Mouse (Mus musculus): ENCODE measurements around the gene Kif26b.

Kif26b gene

DNA sequence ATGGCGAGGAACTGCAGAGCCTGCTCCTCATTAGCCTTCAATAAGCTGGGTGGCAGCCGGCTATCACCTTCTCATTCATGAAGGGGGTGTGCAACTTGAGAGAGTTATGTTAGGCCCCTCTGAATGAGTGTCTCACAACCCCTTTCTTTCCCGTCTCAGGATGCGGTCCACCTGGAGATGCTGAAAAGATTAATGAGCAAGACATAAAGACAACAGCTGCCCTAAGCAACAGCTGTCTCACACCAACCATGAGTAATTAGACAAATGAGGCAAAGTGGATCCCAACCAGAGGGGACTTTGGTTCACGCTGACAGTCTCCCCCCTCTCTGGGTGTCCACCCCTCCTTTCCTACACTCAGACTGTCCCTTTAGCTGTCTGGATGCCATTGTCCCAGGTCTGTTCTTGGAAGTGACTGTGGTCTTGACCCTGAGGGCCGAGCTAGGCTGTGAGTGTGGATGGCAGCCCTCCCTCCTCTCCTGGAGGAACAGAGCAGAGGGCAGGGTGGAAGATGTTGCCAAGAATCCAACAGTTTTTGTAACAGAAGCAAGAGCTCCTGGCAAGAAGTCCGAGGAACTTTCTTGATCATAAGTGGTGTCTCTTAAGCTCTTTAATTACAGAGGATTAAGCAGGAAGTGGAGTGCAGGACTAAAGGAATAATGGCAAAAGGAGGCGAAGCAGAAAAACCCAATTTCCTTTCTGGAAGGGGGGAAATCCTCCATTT, 331.9 kb downstream of the Kif26b start:
- peak; percentile 70 for DNase-seq

- peak; percentile 17 for DNase-seq
Observed at GRCm38 (mm10) chr1:178861392-178861762, 332.5 kb downstream of the Kif26b start.

DNA sequence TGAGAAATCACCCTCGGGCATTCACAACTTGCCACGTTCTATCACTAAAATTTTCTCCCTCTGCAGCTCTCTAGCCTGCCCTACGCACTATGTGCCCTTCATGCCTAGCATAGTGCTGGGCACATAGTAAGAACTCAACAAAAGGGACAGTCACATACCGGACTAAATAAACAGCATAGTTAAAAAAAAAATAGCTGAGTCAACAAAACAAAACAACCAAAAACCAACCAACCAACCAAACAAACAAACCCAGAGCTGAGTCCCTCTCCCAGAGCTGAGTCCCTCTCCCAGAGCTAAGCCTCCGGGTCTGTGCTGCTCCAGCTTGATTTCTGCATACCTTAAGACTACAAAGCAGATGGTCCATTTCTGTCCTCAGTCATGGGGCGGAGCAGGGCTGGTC, 334.8 kb downstream of the Kif26b start:
- no peak for DNase-seq

GRCm38 (mm10) chr1:178864297-178864696, 335.4 kb downstream of the Kif26b start:
- DNase-seq: no peak

GRCm38 (mm10) chr1:178866757-178867156, 337.8 kb downstream of the Kif26b start:
- DNase-seq: no peak

- no peak for DNase-seq
Observed at GRCm38 (mm10) chr1:178871055-178871454, 342.1 kb downstream of the Kif26b start.

DNA sequence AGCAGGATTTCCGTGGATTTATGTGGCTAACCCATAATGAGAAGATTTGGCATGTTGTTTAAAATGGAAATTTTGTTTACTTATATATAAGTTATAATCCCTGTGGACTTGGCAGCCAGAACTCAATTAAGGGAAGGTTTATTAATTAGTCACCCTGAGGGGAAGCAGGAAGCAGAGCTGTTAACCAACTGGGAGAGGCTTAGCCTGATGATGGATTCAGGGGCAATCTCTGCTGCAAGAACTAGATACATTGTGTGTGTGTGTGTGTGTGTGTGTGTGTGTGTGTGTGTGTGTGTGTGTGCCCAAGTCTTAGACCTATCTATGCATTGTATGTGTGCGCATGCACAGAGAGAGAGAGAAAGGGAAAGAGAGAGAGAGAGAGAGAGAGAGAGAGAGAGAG, 348.0 kb downstream of the Kif26b start:
- DNase-seq: no peak

DNA sequence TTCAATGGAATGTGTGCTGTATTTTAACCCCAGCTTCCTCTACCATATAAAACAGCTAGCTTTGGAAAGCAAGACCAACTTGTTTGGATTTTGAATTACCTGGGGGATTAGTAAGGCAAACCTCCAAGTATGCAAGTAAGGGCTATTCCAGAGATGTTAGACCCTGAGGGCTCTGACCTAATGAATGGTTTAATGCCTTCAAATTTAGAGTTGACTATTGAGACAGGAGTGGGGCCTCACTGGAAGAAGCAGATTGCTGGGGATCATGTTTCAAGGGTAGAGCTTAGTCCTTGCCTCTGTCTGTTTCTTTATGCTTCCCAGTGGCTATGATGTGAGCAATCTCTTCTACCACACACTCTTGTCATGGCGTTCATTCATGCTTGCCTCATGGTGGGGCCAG, 349.8 kb downstream of the Kif26b start:
- DNase-seq: no peak

GRCm38 (mm10) chr1:178880905-178881304, 352.0 kb downstream of the Kif26b start:
- peak; percentile 78 for DNase-seq

GRCm38 (mm10) chr1:178886671-178887070, 357.7 kb downstream of the Kif26b start:
- DNase-seq: no peak

DNA sequence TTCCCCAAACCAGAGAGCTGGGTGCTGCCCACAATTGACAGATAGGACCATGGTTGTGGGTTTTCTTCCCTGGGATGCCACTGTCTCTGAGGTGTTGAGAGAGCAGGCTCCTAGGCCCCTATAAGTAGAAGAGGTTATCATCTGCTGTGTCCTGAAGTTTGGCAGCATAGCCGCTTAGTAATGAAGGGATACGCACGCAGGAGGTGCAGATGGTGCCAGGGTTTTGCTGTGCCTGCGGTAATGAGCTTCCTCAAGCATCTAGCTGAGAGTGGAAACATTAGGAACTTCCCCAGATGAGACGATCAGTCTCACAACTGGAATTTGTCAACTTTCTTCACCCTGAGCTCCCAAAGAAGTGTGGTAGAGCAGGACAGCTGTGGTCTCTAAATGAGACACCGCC, 363.5 kb downstream of the Kif26b start:
- no peak for DNase-seq

- DNase-seq: peak; percentile 72
Observed at GRCm38 (mm10) chr1:178893229-178894080, 364.5 kb downstream of the Kif26b start.

- DNase-seq: no peak
Observed at GRCm38 (mm10) chr1:178894081-178894401, 365.1 kb downstream of the Kif26b start.

DNA sequence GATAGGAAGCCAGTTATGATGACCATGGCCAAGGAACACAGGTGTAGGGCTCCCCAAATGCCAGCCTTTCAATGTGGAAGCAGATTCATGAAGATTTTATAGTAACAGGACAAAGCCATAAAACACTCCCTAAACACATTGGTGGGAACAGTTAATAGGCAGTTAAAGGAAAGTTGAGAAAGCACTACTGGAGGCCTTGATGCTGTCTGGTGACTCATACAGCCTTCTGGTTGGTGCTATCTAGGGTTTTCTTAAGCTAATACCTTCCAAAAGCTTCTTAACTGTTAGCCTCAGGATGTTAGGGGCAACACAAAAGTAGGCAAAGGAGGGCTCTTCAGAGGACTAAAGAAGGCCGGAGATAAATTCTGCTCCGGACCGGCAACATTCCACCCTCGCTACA, 366.7 kb downstream of the Kif26b start:
- no peak for DNase-seq

GRCm38 (mm10) chr1:178910951-178911350, 382.0 kb downstream of the Kif26b start:
- peak; percentile 75 for DNase-seq

GRCm38 (mm10) chr1:178912936-178913716, 384.2 kb downstream of the Kif26b start:
- no peak for DNase-seq

DNA sequence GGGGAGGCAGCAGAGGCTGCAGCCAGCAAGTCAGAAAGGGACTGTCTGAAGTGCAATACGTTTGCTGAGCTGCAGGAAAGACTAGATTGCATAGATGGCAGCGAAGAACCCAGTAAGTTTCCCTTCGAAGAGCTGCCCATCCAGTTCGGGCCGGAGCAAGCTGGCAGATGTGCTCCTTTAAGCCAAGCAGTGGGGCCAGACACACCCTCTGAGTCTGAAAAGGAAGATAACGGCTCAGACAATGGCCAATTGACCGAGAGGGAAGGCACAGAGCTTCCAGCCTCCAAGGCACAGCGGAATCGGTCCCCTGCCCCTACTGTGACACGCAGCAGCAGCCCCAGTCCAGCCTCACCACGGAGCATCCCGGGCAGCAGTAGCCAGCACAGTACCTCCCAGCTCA, 386.1 kb downstream of the Kif26b start:
- no peak for DNase-seq

GRCm38 (mm10) chr1:178917194-178917902, 388.4 kb downstream of the Kif26b start:
- no peak for DNase-seq

DNA sequence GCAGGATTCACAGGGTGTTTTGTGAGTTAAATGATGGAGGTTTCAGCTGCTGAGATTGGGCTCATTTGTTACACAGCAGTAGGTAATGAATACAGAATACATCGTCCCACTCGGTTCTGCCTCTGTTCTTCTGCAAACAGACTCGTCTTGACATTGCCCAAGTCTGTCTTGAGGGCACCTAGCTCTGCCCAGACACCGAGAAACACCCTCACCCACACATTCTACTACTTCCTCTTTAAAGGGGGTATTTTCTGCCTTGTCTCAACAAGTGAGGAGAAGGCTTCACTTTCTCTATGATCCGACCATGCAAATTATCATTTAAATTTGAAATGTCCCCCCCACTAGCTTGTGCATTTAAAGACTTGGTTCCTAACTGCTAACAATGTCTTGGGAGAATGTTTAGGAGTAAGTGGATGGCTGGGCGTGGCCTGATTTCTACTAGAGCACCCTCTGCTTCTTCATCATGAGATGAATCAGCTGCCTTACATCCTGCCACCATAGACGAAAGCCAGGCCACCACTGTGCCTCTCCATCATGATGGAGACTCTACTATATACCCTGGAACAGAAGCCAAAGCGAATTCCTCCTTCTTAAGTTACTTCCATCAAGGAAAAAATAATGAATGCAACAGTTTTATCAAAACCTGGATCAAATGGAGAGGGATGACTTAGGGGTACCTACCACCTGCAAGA, 395.7 kb downstream of the Kif26b start:
- no peak for DNase-seq

- DNase-seq: no peak
Observed at GRCm38 (mm10) chr1:178929531-178929930, 400.6 kb downstream of the Kif26b start.

GRCm38 (mm10) chr1:178933953-178934637, 405.2 kb downstream of the Kif26b start:
- DNase-seq: no peak

GRCm38 (mm10) chr1:178936457-178936856, 407.5 kb downstream of the Kif26b start:
- peak; percentile 92 for DNase-seq
